In genomic region chr2:151702851-151703190, GRCm38 (mm10) we compare ENCODE assay signal across 8 mouse cellular contexts. TPM values are rescaled to one million over a fixed set of nuclear protein-coding genes. Genes with fewer than 3 reads are reported as not detected.
DNase-seq lines count a peak whose midpoint lies in the region; ATAC-seq and TF ChIP-seq lines count a peak whose summit lies in the region.

No protein-coding gene starts in this region.

- H3K4me1 ChIP-seq in lung, embryonic 16.5 days (replicated peaks; ENCODE audit: control insufficient read depth, insufficient read depth, low read length) = peaks cover 9% of the 10 kb centered on the region
- H3K4me1 ChIP-seq in hindbrain, embryonic 16.5 days (ENCODE audit: control insufficient read depth, insufficient read depth, low read depth, low read length) = peaks cover 20% of the 10 kb centered on the region
- peaks cover 6% of the 10 kb centered on the region; the same call in 1 of the 2 replicates for H3K4me1 ChIP-seq in midbrain, postnatal 0 days (ENCODE audit: insufficient read depth, low read length)

- ATAC-seq in CD4-positive, CD25-positive, alpha-beta regulatory T cell, adult 4 months = no peak
- ATAC-seq in lung, embryonic 16.5 days (ENCODE audit: low read depth) = peak; percentile 32
- ATAC-seq in hindbrain, embryonic 16.5 days = peak; percentile 58
- ATAC-seq in midbrain, postnatal 0 days (ENCODE audit: low FRiP score) = peak; percentile 64

- DNase-seq in CD4-positive, CD25-positive, alpha-beta regulatory T cell, adult 2 months (ENCODE audit: low read depth, low spot score) = peak; percentile 4
- no peak for DNase-seq in lung, postnatal 36 days
- DNase-seq in midbrain, postnatal 0 days (ENCODE audit: low spot score) = peak; percentile 44
- no peak for DNase-seq in adrenal gland, adult 18-20 months (ENCODE audit: low spot score in 2 of 2)
- no peak for DNase-seq in urinary bladder, adult 18-20 months (ENCODE audit: low spot score in 2 of 2)

- H3K9ac ChIP-seq in lung, embryonic 16.5 days (ENCODE audit: low read length) = peak overlapping the region; percentile 70
- peak overlapping the region; percentile 96 for H3K9ac ChIP-seq in hindbrain, embryonic 16.5 days (ENCODE audit: low read depth, low read length)
- H3K9ac ChIP-seq in midbrain, postnatal 0 days (replicated peaks; ENCODE audit: low read length, poor library complexity, severe bottlenecking) = peak overlapping the region; percentile 90

- no peak overlapping the region for H3K27ac ChIP-seq in lung, embryonic 16.5 days (ENCODE audit: low read length)
- peak overlapping the region; percentile 84 for H3K27ac ChIP-seq in hindbrain, embryonic 16.5 days (ENCODE audit: low read depth, low read length)
- peak overlapping the region; percentile 68 for H3K27ac ChIP-seq in midbrain, postnatal 0 days (ENCODE audit: low read depth, low read length)

- no peak for TF ChIP-seq CTCF in midbrain, postnatal 0 days (IDR thresholded peaks at IDR 0.05)

- H3K4me3 ChIP-seq in lung, embryonic 16.5 days (ENCODE audit: low read length) = peak overlapping the region; percentile 59
- peak overlapping the region; percentile 93 for H3K4me3 ChIP-seq in hindbrain, embryonic 16.5 days (ENCODE audit: low read length)
- peak overlapping the region; percentile 90 for H3K4me3 ChIP-seq in midbrain, postnatal 0 days (ENCODE audit: low read depth, low read length)

- H3K36me3 ChIP-seq in lung, embryonic 16.5 days (ENCODE audit: control insufficient read depth, insufficient read depth, low read length) = no peaks in the 10 kb centered on the region
- H3K36me3 ChIP-seq in hindbrain, embryonic 16.5 days (ENCODE audit: control insufficient read depth, insufficient read depth, low read length) = 0 out of 2 replicates have a peak, but pooled peaks cover 6% of the 10 kb centered on the region
- peaks cover 20% of the 10 kb centered on the region for H3K36me3 ChIP-seq in midbrain, postnatal 0 days (ENCODE audit: insufficient read depth, low read length)

- no peaks in the 10 kb centered on the region for H3K9me3 ChIP-seq in lung, embryonic 16.5 days (ENCODE audit: control insufficient read depth, low read length)
- no peaks in the 10 kb centered on the region for H3K9me3 ChIP-seq in hindbrain, embryonic 16.5 days (ENCODE audit: control insufficient read depth, low read length)
- no peaks in the 10 kb centered on the region for H3K9me3 ChIP-seq in midbrain, postnatal 0 days (ENCODE audit: low read length)

- H3K4me2 ChIP-seq in lung, embryonic 16.5 days (ENCODE audit: low read depth, low read length) = peak overlapping the region; percentile 100
- peak overlapping the region; percentile 93 for H3K4me2 ChIP-seq in hindbrain, embryonic 16.5 days (ENCODE audit: low read length)
- peak overlapping the region; percentile 84 for H3K4me2 ChIP-seq in midbrain, postnatal 0 days (ENCODE audit: low read depth, low read length, poor library complexity, severe bottlenecking)

- WGBS in lung, embryonic 16.5 days = 4% methylated on average over 17 of the region's 17 CpGs
- WGBS in hindbrain, embryonic 16.5 days = 2% methylated on average over 17 of the region's 17 CpGs
- WGBS in midbrain, postnatal 0 days = under 1% methylated on average over 15 of the region's 17 CpGs

- peaks cover 26% of the 10 kb centered on the region for H3K27me3 ChIP-seq in lung, embryonic 16.5 days (ENCODE audit: control insufficient read depth, insufficient read depth, low read depth, low read length)
- no peaks in the 10 kb centered on the region for H3K27me3 ChIP-seq in hindbrain, embryonic 16.5 days (replicated peaks; ENCODE audit: control insufficient read depth, insufficient read depth, low read length)
- H3K27me3 ChIP-seq in midbrain, postnatal 0 days (ENCODE audit: insufficient read depth, low read length) = no peaks in the 10 kb centered on the region

RNA-seq across cellular contexts. Expression of gene Tmem74b, which starts 1.0 kb away (rescaled TPM):
- polyA plus RNA-seq in CD4-positive, CD25-positive, alpha-beta regulatory T cell, adult 4 months (2017; shearing (Covaris generic)) = not detected
- polyA plus RNA-seq in lung, embryonic 16.5 days (2015; fragmentation: Nextera tagmentation; extraction: Ambion mirVana) = 1.4 and 1.6 TPM in 2 replicates
- polyA plus RNA-seq in hindbrain, embryonic 16.5 days (2015; fragmentation: Nextera tagmentation; extraction: Ambion mirVana) = 32.3 and 32.7 TPM in 2 replicates
- total RNA-seq in midbrain, postnatal 0 days (2014; rRNA removed) = 28.6 and 36.9 TPM in 2 replicates
- 24.8 and 28.0 TPM in 2 replicates for polyA plus RNA-seq in midbrain, postnatal 0 days (2015; fragmentation: Nextera tagmentation; extraction: Ambion mirVana)
- under 1 TPM; 0.83 TPM for total RNA-seq in adrenal gland, adult 18-20 months (2021)

RNA-seq across cellular contexts. Expression of gene Rad21l, which starts 34.5 kb away (rescaled TPM):
- not detected for polyA plus RNA-seq in CD4-positive, CD25-positive, alpha-beta regulatory T cell, adult 4 months (2017; shearing (Covaris generic))
- polyA plus RNA-seq in lung, embryonic 16.5 days (2015; fragmentation: Nextera tagmentation; extraction: Ambion mirVana) = not detected in 2 replicates
- 0.15 and 0.28 TPM in 2 replicates for polyA plus RNA-seq in hindbrain, embryonic 16.5 days (2015; fragmentation: Nextera tagmentation; extraction: Ambion mirVana)
- total RNA-seq in midbrain, postnatal 0 days (2014; rRNA removed) = 0.44 and 0.90 TPM in 2 replicates
- 0.15 and 0.20 TPM in 2 replicates for polyA plus RNA-seq in midbrain, postnatal 0 days (2015; fragmentation: Nextera tagmentation; extraction: Ambion mirVana)
- total RNA-seq in adrenal gland, adult 18-20 months (2021) = not detected

RNA-seq across cellular contexts. Expression of gene Psmf1, which starts 41.2 kb away (rescaled TPM):
- 10 to 100 TPM; 63.8 to 93.7 TPM for polyA plus RNA-seq in CD4-positive, CD25-positive, alpha-beta regulatory T cell, adult 4 months (2017; shearing (Covaris generic))
- polyA plus RNA-seq in lung, embryonic 16.5 days (2015; fragmentation: Nextera tagmentation; extraction: Ambion mirVana) = 37.9 and 40.7 TPM in 2 replicates
- polyA plus RNA-seq in hindbrain, embryonic 16.5 days (2015; fragmentation: Nextera tagmentation; extraction: Ambion mirVana) = 65.1 and 65.7 TPM in 2 replicates
- 59.5 and 77.6 TPM in 2 replicates for total RNA-seq in midbrain, postnatal 0 days (2014; rRNA removed)
- 72.6 and 73.8 TPM in 2 replicates for polyA plus RNA-seq in midbrain, postnatal 0 days (2015; fragmentation: Nextera tagmentation; extraction: Ambion mirVana)
- total RNA-seq in adrenal gland, adult 18-20 months (2021) = 10 to 100 TPM; 29.7 to 31.0 TPM

Comparison
In these comparisons a context has a peak if more than half of its experiments do, and no peak if none do; other contexts are left out.
1. DNase-seq: peak in CD4-positive, CD25-positive, alpha-beta regulatory T cell, adult 2 months (single experiment) and midbrain, postnatal 0 days (single experiment); none in lung, postnatal 36 days (single experiment), adrenal gland, adult 18-20 months (0 of 2) and urinary bladder, adult 18-20 months (0 of 2).
2. Peak in every context shown above with its lines, with median percentiles within 50 percentile points of each other: H3K4me2 ChIP-seq, H3K4me3 ChIP-seq and H3K9ac ChIP-seq.